Comparison of ENCODE assay signal across 17 mouse cellular contexts in genomic region chr12:29004504-29004903, GRCm38 (mm10).
DNase-seq lines count a peak whose midpoint lies in the region; ATAC-seq and TF ChIP-seq lines count a peak whose summit lies in the region.
"Had no signal": no experiment of that assay in that cellular context is flagged by ENCODE, and none has a peak within 500 bp of the region (broad histone marks: within the 10 kb centered on the region; RNA-seq: fewer than 3 reads in every experiment).

No protein-coding gene starts in this region.

- TF ChIP-seq CTCF in gastrocnemius, adult 2 months (IDR thresholded peaks at IDR 0.05) = no peak

- no peaks in the 10 kb centered on the region for H3K36me3 ChIP-seq in heart, embryonic 12.5 days
- no peaks in the 10 kb centered on the region for H3K36me3 ChIP-seq in hindbrain, embryonic 14.5 days (replicated peaks; ENCODE audit: control insufficient read depth, insufficient read depth)
- no peaks in the 10 kb centered on the region for H3K36me3 ChIP-seq in midbrain, embryonic 16.5 days (ENCODE audit: control insufficient read depth, insufficient read depth, low read length)
- H3K36me3 ChIP-seq: embryonic facial prominence, embryonic 15.5 days; forebrain, embryonic 12.5 days; kidney, embryonic 15.5 days; limb, embryonic 15.5 days had no signal

- no peaks in the 10 kb centered on the region for H3K27me3 ChIP-seq in heart, embryonic 12.5 days (replicated peaks)
- no peaks in the 10 kb centered on the region for H3K27me3 ChIP-seq in hindbrain, embryonic 14.5 days (ENCODE audit: control insufficient read depth, insufficient read depth, low read length)
- H3K27me3 ChIP-seq in midbrain, embryonic 16.5 days (ENCODE audit: control insufficient read depth, insufficient read depth, low read depth, low read length) = no peaks in the 10 kb centered on the region
- H3K27me3 ChIP-seq: embryonic facial prominence, embryonic 15.5 days; forebrain, embryonic 12.5 days; kidney, embryonic 15.5 days; limb, embryonic 15.5 days had no signal

- no peak for DNase-seq in heart, adult 9 months (ENCODE audit: low spot score in 2 of 2)
- peak; percentile 51 for DNase-seq in left cerebral cortex, postnatal 4 days
- no peak for DNase-seq in left cerebral cortex, postnatal 14 days (ENCODE audit: low spot score in 2 of 2)
- DNase-seq in hindbrain, embryonic 14.5 days (ENCODE audit: low spot score) = peak; percentile 55
- no peak for DNase-seq in gastrocnemius, adult 2 months
- DNase-seq: adrenal gland, postnatal 25 days; liver, postnatal 0 days; lung, postnatal 4 days; right cerebral cortex, adult 18-20 months; thymus, postnatal 14 days had no signal

- no peak overlapping the region for H3K4me2 ChIP-seq in heart, embryonic 12.5 days
- H3K4me2 ChIP-seq in hindbrain, embryonic 14.5 days (replicated peaks) = peak overlapping the region; percentile 33
- H3K4me2 ChIP-seq in midbrain, embryonic 16.5 days (ENCODE audit: low read length) = peak overlapping the region; percentile 27; the same call in 1 of the 2 replicates
- H3K4me2 ChIP-seq: embryonic facial prominence, embryonic 15.5 days; forebrain, embryonic 12.5 days; kidney, embryonic 15.5 days; limb, embryonic 15.5 days had no signal

- no peak overlapping the region for H3K9ac ChIP-seq in heart, embryonic 12.5 days
- H3K9ac ChIP-seq in hindbrain, embryonic 14.5 days = no peak overlapping the region
- no peak overlapping the region for H3K9ac ChIP-seq in midbrain, embryonic 16.5 days (ENCODE audit: low read depth, low read length)
- H3K9ac ChIP-seq: embryonic facial prominence, embryonic 15.5 days; forebrain, embryonic 12.5 days; kidney, embryonic 15.5 days; limb, embryonic 15.5 days; liver, postnatal 0 days had no signal

- ATAC-seq in heart, embryonic 12.5 days (ENCODE audit: insufficient number of reproducible peaks, low FRiP score) = peak; percentile 52; the same call in 1 of the 2 replicates
- ATAC-seq in hindbrain, embryonic 14.5 days (ENCODE audit: low FRiP score) = peak; percentile 46; the same call in 1 of the 2 replicates
- peak; percentile 80 for ATAC-seq in midbrain, embryonic 16.5 days
- ATAC-seq: liver, postnatal 0 days had no signal

- no peak overlapping the region for H3K4me3 ChIP-seq in heart, embryonic 12.5 days
- H3K4me3 ChIP-seq in hindbrain, embryonic 14.5 days (replicated peaks; ENCODE audit: low read length) = no peak overlapping the region
- H3K4me3 ChIP-seq in midbrain, embryonic 16.5 days (ENCODE audit: low read depth, low read length) = no peak overlapping the region
- H3K4me3 ChIP-seq in gastrocnemius, adult 2 months = no peak overlapping the region
- H3K4me3 ChIP-seq: embryonic facial prominence, embryonic 15.5 days; forebrain, embryonic 12.5 days; kidney, embryonic 15.5 days; limb, embryonic 15.5 days had no signal

- H3K9me3 ChIP-seq in heart, embryonic 12.5 days (replicated peaks) = no peaks in the 10 kb centered on the region
- no peaks in the 10 kb centered on the region for H3K9me3 ChIP-seq in hindbrain, embryonic 14.5 days (ENCODE audit: control insufficient read depth, low read length)
- H3K9me3 ChIP-seq in midbrain, embryonic 16.5 days (replicated peaks; ENCODE audit: control insufficient read depth, low read length, poor library complexity, severe bottlenecking) = no peaks in the 10 kb centered on the region
- H3K9me3 ChIP-seq: embryonic facial prominence, embryonic 15.5 days; forebrain, embryonic 12.5 days; kidney, embryonic 15.5 days; limb, embryonic 15.5 days had no signal

- H3K4me1 ChIP-seq in heart, embryonic 12.5 days (replicated peaks) = peaks cover 18% of the 10 kb centered on the region
- H3K4me1 ChIP-seq in hindbrain, embryonic 14.5 days (replicated peaks; ENCODE audit: control insufficient read depth, insufficient read depth, low read length) = peaks cover 9% of the 10 kb centered on the region; the same call in 1 of the 2 replicates
- H3K4me1 ChIP-seq in midbrain, embryonic 16.5 days (ENCODE audit: control insufficient read depth, insufficient read depth, low read length) = peaks cover 7% of the 10 kb centered on the region; the same call in 1 of the 2 replicates
- H3K4me1 ChIP-seq: embryonic facial prominence, embryonic 15.5 days; forebrain, embryonic 12.5 days; limb, embryonic 15.5 days had no signal

- intact Hi-C loops in left cerebral cortex, postnatal 4 days (cut with DNase I) = no loop called here
- intact Hi-C loops in left cerebral cortex, postnatal 14 days (cut with DNase I) = no loop called here
- intact Hi-C loops in gastrocnemius, adult 2 months (cut with DNase I) = no loop called here

- no peak overlapping the region for H3K27ac ChIP-seq in heart, embryonic 12.5 days (ENCODE audit: poor library complexity, severe bottlenecking)
- 0 out of 2 replicates have a peak overlapping the region, but pooled peaks have one; percentile 17 for H3K27ac ChIP-seq in hindbrain, embryonic 14.5 days
- no peak overlapping the region for H3K27ac ChIP-seq in midbrain, embryonic 16.5 days (ENCODE audit: low read length)
- H3K27ac ChIP-seq in gastrocnemius, adult 2 months = no peak overlapping the region
- H3K27ac ChIP-seq: embryonic facial prominence, embryonic 15.5 days; forebrain, embryonic 12.5 days; kidney, embryonic 15.5 days; limb, embryonic 15.5 days; stomach, postnatal 0 days had no signal

- 71% methylated on average over 13 of the region's 13 CpGs for WGBS in heart, embryonic 12.5 days
- WGBS in hindbrain, embryonic 14.5 days = 74% methylated on average over 13 of the region's 13 CpGs
- WGBS in midbrain, embryonic 16.5 days = 73% methylated on average over 13 of the region's 13 CpGs

Comparison
In these comparisons a context has a peak if more than half of its experiments do, and no peak if none do; other contexts are left out.
1. DNase-seq: peak in left cerebral cortex, postnatal 4 days (single experiment) and hindbrain, embryonic 14.5 days (single experiment); none in heart, adult 9 months (0 of 2), left cerebral cortex, postnatal 14 days (0 of 2) and gastrocnemius, adult 2 months (single experiment).
2. Peak in every context shown above with its lines, with median percentiles within 50 percentile points of each other: ATAC-seq.